Mouse (Mus musculus): ENCODE measurements at regions not wholly inside any gene's neighbourhood (a gene's known extent, or its start where the extent isn't known, plus 50 kb on each side); places are given as distances from the start of the nearest gene placed in this dataset.

DNA sequence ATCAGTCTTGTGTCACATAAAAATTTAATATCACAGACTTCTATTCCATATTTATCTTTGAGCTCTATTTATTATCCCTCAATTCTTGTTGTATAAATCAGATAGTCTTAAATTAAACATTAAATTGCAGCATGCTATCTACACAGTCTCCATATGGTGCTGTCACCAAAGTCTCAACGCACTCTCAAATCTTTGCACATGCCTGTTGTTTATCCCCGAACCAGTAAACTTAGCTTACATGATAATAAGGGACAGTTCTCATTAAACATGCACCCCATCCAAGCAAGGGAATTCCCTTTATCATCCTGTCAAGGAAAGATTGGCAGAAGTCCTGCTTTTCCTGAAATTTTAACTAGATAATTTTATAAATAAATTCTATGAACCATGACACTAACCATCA is 483.8 kb downstream of the Basp1 start:
- no peak for DNase-seq

DNA sequence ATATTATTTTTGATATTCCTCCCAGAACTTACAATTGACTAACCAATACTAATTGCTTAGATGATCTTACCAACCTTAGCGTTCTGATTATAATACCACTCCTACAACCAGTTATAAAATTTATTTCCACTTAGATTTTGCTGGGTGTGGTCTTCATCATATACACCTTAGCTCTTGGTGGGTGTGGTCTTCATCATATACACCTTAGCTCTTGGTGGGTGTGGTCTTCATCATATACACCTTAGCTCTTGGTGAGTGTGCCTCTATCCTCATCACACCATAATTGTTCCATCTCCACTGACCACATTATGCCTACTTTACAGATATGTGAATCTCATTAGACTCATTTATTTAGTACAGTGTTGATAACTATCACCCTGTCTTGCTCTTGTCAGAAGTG is 501.7 kb downstream of the Basp1 start:
- DNase-seq, result no peak

DNA sequence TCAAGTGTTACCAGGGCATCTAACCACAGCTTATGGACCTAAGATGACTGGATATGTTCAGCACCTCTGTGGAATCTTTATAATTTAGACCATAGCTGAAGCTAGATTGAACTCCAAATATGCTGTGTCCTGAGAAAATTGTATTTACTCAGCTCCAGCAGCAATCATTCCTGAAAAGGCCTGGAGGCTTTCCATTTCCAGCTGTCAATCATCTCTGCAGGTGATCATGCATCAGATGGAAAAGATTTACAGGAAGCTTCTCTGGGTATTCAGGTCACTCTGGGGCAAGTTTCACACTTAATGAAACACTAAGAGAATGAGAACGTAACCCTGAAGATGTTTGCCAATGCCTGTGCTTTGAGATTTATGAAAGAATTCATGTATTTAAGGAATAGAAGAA is 502.1 kb downstream of the Basp1 start:
- no peak for DNase-seq

DNA sequence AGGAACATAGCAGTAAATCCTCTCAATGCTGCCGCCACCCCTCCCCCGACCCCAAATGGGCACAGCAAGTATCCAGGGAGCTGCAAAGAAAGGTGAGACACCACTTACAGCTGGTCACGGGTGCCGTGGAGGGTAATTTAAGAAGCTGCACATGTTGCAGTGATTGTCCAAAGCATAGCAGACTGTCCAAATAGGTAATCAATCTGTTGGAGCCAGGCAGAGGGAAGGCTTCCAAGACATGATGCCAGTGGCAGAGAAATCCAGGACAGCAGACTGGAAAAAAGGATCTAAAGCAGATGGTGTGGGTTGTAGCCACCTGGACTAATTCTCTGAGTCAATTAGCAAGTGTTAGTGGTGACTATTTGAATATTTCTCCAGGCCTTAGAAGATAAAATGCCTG is 506.6 kb downstream of the Basp1 start:
- peak; percentile 13 for DNase-seq

DNA sequence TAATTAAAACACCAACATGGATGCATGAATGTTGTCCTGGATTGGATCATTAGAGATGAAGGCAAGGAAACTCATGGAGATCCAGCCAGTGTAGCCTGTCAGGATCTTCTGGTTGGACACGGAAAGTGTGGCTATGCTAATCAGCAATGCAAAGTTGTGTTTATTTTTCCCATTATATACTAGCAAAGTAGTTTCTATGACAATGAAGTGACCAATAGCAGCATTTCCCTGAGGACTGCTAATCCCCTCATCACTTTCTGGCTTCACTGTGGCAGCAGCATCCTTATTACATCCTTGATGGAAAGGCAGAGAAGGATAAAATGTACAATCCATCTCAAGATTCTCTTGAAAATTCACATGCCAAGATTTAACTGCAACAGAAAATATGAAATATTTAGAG is 534.7 kb downstream of the Basp1 start:
- DNase-seq, result no peak

DNA sequence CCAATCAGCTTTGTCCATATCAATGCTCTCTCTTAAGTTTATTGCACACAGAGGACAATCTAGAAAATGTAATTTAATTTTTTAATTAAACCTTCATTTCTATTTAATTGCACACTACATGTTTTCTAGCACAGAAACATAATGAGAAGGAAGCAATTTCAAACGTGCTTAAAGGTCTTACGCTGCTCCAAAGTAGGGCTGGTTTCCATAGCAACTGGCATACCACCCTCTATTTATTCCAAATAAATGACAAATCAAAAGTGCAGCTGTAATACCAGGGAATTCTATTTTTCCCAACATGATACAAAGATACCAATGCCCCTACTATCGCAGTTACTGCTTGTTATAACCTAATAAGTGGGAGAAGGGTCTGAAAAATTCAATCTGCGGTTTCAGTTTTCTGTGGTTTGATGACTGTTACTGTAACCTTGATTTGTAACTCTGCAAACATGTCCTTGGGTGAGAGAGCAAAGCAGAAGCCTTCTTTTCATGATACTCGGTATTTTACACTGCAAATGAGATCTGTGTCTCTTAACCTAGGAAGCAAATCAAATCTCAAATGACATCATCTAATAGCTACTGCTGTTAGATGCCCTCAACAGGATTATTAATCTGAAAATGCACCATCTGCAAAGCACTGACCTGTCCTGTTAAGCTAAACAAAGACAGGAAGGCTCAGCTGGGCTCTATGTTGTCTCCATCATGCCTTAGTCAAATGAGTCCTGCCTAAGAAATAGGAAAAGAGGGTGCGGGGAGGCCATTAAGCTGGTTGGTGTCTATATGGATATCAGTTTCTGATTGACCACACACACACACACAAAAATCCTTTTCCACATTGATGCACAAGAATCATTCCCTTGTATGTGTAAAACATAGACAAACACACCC is 535.6 kb downstream of the Basp1 start:
- DNase-seq, result peak; percentile 10

DNA sequence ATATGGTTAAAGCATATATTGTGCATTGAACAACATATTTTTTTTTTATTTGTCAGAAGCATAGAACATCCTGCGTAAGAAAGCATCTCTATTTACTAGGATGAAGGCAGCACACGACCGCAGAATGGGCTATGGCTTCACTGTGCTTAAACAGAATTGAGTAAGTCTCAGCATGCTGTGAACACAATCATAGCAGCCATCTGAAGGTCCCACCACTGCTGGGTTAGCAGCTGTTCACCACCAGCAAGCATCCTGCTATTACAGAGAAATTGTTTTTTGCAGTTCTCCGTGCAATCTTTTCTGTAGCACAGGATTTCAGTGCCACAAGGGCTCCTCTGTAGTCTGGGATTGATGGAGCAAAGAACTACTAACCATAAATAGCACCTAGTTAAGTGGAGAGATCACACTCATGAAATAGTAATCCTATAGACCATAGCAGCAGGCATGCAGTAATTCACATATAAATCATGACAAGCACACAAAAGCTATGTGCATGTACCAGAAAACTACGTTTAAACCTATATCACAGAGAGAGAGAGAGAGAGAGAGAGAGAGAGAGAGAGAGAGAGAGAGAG is 537.3 kb downstream of the Basp1 start:
- no peak for DNase-seq

DNA sequence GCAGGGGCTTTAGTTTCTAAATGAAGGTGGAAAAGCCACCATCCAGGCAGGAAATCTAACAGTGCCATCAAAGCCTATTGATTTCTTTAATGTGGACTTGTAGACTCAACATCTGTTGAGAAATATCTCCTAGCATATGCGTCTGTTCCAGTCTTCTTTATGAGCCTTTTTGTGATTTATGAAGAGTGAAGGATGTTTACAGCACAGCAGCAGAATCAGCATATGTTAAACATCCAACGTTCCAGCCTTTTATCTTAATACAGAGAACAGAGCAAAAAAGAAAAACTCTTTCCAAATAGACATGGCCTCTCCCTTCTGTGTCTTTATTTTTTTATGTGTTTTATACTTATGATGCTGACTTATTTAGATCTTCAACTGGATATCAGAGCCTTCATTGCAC is 573.3 kb downstream of the Basp1 start:
- no peak for DNase-seq

DNA sequence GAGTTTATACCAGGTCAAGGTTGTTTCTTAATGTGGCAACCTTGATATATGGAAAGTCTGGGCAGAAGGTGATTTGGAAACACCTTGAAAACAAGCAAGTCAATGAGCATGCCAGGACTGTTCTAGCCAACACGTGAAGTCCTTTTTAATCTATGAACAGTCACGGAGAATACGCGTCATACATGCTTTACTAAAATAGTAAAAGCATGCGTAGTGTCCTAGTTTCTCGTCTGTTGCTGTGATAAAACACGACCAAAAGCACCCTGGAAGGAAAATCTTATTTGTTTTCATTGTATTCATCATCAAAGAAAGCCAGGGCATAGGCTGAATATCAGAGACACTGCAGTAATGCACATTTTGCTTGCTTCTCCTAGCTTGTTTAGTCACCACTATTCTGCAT is 575.2 kb downstream of the Basp1 start:
- no peak for DNase-seq

DNA sequence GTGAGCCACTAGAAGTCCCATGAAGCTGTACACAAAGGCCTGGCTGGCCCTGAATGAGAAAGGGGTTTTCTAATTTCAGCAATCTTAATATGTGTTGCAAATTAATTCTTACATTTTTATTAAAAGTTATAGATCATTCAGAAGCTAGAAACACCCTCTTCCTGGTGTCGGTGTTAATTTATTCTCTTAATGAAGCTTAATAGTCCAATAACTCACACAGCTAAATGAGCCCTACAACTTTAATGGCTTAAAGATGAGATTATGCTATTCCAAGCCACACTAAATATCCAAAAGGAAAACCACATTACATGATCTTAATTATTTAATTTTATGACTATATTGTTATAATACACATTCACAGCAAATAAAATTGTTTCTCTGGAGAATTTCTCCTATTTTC is 585.7 kb downstream of the Basp1 start:
- no peak for DNase-seq

DNA sequence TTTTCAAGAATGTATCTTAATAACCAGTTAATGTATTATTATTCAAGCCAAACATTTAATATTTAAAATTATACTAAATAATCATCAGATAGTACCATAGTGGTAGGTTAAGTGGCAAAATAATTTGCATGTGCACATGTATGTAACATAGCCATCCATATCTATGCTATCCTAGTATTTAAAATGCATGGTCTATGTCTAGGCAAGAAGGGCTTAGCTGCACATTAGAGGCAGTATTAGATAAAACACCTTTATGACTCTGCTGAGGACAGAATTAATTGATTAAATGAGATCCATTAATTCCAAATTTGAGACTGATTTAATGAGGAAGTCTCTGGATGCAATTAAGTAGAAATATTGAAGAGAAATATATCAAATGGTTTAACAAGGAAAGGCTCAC is 586.3 kb downstream of the Basp1 start:
- no peak for DNase-seq

DNA sequence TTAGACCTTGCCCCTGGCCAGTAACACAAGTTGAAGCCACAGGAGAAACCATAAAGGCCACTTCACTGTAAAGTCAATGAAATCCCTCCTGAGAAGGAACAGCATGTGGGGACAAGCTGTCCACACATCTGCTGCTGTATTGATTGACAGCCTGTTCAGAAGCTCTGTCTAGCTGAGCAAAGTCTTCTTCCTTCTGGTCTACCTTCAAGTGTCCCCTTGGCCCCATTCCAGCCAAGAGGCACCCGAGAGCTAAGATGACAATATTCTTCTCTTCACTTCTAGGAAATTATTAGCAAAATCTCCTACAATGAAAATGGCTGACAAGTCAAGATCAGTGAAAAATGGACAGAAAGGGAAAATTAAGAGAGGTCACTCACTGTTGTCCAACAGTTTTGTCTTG is 616.7 kb downstream of the Basp1 start:
- no peak for DNase-seq

DNA sequence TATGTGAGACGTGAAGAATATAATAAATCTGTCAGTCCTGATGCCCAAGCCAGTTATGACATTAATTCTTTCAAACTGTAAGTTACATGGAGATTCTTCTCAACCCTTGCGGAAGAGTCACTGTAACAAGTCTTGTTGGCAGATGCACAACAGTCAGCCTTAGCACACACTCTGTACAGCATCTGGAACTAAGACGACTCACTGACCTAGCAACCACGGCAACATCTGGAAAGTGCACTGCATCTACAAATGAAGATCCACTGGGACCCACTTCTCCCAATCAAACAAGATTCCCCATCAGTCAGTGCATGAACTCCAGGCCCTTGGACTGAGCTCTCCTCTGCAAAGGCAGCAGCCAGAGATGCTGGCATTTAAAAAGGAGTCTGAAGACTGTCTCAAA is 620.2 kb downstream of the Basp1 start:
- DNase-seq, result no peak

DNA sequence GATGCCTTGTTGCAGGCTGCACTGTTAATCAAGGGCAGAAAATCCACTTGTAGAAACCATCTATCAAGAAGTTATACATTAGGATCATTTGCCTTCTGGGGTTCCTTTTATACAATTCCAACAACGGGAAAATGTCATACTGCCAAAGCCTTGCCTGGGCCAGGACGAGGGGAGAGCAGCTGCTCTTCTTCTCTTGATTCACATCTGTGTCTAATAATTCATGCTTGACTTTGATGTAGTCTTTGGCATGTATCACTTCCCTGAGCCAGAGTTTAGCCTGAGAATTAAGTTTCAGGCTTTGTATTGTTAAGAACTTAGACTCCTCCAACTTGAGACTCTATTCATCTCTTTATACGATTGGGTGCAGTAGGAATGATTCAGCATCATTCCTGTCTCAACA is 627.2 kb downstream of the Basp1 start:
- no peak for DNase-seq

DNA sequence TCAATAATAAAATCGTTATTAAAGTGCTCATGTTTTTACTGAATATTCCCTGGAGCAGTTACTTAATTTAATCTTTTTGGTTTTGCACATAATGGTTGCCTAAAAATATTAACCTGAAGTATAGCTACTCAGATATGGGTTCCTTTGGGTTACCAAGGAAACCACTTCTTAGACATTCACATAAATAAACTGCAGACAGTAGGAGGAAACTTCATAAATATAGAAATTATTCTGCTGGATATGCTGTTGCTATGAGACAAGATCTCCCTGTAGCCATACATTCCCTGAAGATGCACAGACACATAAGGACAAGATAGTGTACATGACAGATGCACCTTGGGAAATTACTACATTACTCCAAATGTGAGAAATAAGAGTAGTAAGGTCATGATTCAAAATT is 635.3 kb downstream of the Basp1 start:
- no peak for DNase-seq

DNA sequence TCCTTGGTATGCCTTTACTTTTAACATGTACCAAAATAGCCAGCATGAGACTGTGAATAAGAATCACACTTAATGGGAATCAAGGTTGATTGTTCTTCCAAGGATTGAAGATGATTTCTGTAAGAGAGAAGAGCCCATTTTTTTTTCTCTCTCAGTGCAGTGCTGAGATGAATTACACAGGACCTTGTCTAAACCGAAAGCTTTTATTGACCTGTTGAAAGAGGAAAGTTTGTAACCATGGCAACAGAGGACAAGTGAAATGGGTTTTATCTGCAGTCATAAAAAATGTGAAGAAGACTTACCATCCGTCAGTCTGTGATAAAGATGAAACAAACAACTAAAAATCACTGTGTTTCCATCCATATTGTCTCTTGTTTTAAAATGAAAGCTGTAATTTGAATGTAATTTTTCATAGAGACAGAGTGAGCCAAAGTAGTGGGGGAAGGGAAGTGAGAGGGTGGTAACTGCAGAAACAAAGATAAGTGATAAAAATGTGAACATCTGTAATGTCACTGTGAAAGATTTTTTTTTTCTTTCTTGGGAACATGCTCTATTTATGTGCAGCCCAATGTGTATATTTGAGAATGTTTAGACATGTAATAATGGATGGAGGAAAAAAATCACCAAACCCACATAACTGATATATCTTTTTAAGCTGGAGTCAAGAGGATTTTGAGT is 661.9 kb downstream of the Basp1 start:
- DNase-seq, result no peak

DNA sequence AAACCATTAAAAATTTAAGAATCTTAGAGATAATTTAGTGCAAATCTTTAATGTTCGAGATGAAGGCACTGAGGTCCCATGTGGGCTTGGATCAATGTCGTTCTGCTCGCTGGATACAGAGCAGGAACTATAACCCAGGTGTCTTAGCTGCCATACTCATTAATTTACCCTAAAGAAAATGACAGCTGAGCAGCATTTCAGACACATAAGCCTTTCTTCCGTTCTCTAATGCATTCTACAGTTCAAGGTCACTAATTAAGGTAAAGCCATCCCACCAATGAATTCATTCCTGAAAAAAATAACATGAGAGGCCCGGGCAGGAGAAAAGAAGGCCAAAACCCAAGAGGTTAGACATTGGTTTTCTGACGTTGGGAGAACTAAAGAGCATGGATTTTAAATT is 670.3 kb downstream of the Basp1 start:
- DNase-seq, result peak; percentile 4

DNA sequence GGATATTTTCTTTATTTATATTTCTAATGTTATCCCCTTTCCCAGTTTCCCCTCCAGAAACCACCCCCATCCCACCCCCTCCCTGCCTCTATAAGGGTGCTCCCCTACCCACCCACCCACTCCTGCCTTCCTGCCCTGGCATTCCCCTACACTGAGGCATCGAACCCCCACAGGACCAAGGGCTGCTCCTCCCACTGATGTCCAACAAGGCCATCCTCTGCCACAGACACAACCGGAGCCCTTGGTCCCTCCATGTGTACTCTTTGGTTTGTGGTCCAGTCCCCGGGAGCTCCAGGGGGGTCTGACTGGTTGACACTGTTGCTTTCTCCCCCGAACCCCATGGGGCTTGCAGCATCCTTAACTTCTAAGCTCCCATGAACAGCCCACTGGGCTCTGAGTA is 688.4 kb downstream of the Basp1 start:
- no peak for DNase-seq

DNA sequence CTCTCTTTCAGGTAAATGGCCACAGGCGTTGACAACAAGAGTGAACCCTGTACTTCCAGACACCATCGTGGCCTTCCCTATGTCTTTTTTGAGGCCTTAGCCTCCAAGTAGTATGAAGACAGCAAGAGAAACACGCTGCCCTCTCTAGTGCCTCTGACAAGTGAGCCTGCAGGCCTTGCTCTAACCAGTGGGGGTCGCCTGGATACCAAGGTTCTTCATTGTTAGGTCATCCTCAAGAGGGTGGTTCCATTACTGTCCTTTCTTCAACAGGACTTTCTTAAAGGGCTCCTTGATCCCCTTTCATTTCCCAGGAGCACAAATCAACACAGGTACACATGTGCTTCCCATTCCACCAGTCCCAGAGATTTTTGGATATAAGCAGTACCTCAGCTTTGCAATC is 688.9 kb downstream of the Basp1 start:
- peak; percentile 65 for DNase-seq

DNA sequence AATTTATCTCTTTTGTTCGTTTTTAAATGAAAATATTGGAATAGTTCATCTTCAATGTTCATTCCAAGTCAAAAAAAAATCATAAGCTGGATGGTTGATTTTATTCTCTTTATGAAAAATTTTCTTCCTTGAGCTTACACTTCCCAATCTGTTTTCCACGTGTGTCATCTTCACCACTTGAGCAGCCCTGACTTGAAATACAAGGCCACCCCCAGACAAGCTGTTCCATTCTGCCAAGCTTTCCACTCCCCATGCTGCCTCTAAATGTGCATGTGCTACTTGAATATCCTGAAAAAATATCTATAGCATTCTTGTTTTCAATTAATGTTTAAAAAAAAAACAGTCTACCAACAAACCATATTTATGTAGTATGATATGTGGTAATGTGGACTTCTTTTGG is 693.2 kb downstream of the Basp1 start:
- no peak for DNase-seq

DNA sequence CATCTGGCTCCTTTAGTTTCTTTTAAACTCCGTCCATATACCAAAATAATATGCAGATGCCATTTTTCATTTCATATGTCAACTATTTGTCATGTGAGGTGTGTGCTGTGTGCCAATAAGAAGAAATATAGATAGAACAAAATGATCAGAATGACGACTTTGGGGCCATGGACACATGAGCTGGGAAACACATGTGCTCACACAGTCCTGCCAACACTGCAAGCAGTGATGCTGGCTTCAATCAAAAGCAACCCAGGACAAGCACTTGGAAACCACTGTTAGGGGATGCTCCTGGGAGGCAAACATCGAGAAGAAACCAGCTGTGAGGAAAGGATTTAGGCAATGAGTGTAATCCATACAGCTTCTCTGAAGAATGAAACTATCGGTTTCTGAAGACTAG is 731.4 kb downstream of the Basp1 start:
- no peak for DNase-seq

DNA sequence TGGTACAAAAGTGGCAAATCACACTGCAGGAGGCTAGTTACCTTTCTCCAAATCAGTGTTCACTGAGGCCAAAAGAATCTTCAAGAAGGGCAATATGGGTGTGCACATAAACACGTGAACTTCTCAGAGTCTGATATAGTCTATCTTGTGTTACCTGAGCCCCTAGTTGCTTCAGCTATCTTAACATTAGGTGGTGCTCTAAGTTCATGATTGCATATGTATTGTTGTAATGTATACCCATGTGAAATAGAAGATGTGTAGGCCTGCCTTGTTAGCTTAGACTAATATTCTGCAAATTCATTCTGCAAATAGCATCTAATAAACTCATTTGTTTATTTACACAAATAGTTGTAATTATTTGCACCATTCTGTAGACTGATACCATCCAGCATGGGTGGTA is 764.6 kb downstream of the Basp1 start:
- DNase-seq, result peak; percentile 27

DNA sequence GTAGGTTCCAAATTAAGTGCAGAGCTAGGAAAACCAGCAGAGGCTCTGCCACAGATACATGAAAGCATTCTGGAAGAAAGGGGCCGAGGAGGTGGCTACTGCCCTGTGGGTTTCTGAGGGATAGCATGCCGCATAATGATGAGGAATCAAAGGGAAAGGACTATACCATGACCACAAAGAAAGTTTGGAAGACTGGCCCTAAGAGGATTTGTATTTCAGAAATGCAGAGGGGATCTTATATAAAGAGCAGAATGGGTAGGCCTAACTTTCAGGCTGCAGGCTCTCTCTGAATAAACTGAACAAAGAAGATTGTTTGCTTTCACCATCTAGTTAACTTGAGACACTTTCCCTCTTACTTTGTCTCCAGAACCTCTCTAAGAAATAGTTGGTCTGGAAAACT is 777.9 kb downstream of the Basp1 start:
- DNase-seq, result no peak

DNA sequence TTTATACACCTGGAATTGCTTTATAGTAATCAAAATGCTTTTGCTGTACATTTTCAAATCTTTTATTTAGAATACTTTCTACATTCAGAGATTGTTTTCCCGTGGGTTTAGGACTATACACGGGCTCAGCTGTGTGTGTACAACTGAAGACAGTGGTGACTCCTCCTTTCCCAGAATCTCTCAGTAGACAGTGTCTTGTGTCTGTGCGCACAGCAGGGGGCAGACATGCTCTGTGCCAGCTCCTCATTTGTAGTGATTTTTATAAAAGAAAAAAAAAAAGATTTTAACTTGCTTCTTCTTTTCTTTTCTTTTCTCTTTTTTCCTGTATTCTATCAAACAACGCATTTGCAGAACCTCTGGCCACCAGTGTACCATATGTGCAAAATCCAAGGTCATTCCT is 817.3 kb downstream of the Basp1 start:
- peak; percentile 60 for DNase-seq

Measured in retina, postnatal 1 day (tissue).